Mouse (Mus musculus) MN1 (cell line): ENCODE results near the gene Utp18.
"Not testable (repeated sequence)": the region's sequence is repeated elsewhere in the genome, so short reads cannot be mapped to it uniquely, and the experiment has no call there.

ENCODE experiments used
- DNase-seq: peaks from one replicate; pipeline ENCODE4 v3.0.0-alpha.2; 2016; ENCODE audit warnings: low spot score

Utp18 gene

GRCm38 (mm10) chr11:93885572-93886410, at the start of gene Utp18, which contains the start of gene Mbtd1:
TSS of gene Utp18 (minus strand) at chr11:93885766.
TSS of gene Mbtd1 (plus strand) at chr11:93885852.
- DNase-seq, result peak; percentile 97

- no peak for DNase-seq
Observed at GRCm38 (mm10) chr11:93929106-93929505, 43.5 kb upstream of the Utp18 start.

DNA sequence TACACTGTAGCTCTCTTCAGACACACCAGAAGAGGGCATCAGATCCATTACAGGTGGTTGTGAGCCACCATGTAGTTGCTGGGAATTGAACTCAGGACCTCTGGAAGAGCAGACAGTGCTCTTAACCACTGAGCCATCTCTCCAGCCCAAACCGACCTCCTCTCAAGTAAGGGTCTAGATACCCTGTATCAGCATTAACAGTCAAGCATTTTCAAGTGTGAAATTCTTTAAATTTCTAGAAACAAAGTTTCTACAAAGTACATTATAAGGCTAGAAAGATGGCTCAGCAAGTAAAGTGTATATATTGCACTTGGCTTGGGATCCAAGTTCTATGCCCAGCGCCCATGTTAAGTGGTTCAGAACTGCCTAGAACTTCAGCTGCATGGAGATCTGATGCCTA, 29.5 kb upstream of the Utp18 start:
- DNase-seq, result not testable (repeated sequence)

DNA sequence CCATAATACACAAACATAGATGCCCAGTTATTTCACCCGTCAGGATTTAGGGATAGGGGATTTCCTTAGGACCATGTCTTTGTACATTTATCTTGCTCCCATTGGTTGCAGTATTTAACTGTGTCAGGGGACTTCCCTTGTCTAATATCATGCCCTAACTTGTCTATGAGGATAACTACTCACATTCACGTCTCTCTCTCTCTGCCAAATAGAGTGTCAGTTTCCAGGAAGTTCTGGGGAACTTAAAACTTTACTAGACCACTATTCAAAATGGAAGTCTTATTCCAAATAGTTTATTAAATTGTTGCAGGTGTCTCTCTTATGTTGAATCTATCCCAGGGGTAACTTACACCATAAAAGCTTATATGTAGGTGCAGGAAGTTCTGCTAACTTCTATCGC, 26.0 kb upstream of the Utp18 start:
- DNase-seq, result no peak

DNA sequence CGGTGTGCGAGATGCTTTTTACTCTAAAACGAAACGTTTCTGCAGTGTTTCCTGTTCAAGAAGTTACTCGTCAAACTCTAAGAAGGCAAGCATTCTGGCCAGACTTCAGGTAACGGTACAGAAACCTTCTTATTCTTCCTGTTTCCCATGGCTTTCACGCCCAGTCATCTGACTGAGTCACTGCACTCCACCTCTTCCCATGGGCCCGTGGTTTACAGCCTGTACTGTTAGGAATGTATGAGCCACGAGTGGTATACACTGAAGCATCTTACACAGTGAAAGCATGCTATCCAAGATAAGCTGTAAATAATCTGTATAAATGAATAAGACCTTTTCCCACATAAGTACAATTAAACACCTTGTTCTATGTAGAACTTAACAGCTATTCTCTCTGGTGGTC, 23.3 kb upstream of the Utp18 start:
- no peak for DNase-seq

- no peak for DNase-seq
Observed at GRCm38 (mm10) chr11:93907839-93908238, 22.3 kb upstream of the Utp18 start.

- DNase-seq, result no peak
Observed at GRCm38 (mm10) chr11:93906834-93907233, 21.3 kb upstream of the Utp18 start.

DNA sequence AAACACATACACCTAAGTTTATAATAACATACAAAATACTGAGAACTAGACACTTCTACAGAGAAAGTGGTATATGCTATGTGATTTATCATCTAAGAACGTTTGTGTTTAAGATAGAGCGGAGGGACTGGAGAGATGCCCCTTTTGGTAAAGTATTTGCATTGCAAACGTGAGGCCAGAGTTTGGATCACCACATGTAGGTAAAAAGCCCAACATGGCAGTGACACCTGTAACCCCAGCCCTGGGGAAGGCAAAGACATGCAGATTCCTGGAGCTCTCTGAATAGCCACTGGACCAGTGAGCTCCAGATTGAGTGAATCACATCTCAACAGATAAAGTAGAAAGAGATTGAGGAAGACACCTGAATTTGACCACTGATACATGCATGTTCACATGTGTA, 12.2 kb upstream of the Utp18 start:
- DNase-seq, result no peak

DNA sequence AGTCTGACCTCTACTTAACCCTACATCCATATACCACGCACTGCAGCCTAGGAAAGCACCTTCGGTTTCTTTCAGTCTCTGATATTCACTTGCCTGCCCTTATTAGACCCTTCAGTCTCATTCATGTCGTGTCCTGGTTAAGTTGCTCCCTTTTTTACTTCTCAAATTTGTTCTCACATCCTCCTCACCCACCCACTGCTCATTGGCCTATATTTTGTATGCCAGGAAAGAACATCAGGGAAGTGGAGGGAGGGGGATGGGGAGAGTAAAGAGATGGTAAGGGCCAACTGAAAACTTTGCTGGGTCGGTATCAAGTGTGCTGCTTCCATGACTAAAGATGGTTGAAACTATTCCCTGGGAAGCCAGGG, 1.5 kb upstream of the Utp18 start:
- DNase-seq, result no peak

- DNase-seq, result peak; percentile 20
Observed at GRCm38 (mm10) chr11:93886411-93887079, 979 bp upstream of the Utp18 start.

- peak; percentile 72 for DNase-seq
Observed at GRCm38 (mm10) chr11:93884901-93885571, 530 bp downstream of the Utp18 start.

GRCm38 (mm10) chr11:93884068-93884467, 1.5 kb downstream of the Utp18 start:
- DNase-seq, result no peak

DNA sequence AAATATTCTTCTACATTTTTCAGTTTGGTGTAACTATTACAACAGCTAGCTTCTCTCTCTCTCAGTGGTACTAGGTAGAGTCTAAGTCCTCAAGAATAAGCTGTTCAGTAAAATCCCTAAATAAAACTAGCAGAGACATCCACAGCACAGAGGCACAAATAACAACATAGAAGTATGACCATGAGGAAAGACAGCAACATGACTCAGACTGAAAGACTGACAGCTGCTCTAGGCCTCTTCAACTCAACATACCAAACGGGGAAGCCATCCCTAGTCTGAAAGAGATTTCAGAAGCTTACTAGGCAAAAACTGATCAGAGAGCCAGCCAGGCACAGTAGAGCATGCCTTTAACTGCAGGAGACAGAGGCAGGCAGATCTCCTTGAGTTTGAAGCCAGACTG, 22.9 kb downstream of the Utp18 start:
- DNase-seq, result no peak

DNA sequence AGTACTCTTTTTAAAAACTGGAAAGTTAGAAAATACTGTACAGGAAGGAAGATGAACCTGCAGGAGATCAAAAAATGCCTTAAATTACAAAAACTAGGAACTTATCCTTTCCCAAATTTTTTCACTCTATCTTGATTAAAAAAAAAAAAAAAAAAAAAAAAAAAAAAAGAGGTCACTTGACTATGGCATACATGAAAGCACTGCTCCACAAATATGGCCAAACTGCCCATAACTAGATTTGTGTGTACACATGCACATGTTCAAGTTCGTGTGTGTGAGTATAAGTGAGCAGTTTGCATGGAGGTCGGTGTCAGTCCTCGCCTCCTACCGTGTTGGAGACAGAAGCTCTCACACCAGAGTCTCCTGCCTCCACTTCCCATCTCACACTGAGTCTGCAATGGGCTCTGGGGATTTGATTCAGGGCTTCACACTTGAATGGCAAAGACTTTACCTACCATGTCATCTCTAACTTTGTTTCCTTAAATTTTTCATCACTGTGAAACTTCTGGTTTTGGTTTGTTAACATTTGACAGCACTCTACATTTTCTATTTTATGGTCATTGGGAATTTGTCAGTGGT, 23.4 kb downstream of the Utp18 start:
- no peak for DNase-seq

GRCm38 (mm10) chr11:93861193-93861592, 24.4 kb downstream of the Utp18 start:
- DNase-seq, result no peak

- DNase-seq, result no peak
Observed at GRCm38 (mm10) chr11:93860540-93861172, 24.9 kb downstream of the Utp18 start.

- DNase-seq, result peak; percentile 70
Observed at GRCm38 (mm10) chr11:93856284-93856955, 29.1 kb downstream of the Utp18 start.

DNA sequence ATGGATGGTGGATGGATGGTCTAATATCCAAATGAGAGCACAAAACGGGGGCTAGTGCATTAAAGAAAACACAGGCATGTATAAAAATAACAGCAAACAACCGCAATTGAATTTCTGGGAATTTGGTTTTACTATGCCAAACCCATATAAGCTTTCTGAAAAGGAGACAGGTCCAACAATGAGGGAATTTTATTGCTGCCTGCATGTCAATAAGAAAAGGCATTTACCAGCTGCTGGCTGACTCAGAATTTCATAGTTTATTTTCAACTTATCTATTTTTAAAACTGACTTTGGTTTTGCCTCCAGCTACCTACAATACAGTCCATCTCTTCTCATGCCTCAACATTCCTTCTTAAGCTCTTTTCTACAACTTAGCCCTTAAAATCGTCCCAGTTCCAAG, 33.0 kb downstream of the Utp18 start:
- no peak for DNase-seq

- DNase-seq, result no peak
Observed at GRCm38 (mm10) chr11:93847342-93847741, 38.2 kb downstream of the Utp18 start.

- no peak for DNase-seq
Observed at GRCm38 (mm10) chr11:93835800-93836199, 49.8 kb downstream of the Utp18 start.

DNA sequence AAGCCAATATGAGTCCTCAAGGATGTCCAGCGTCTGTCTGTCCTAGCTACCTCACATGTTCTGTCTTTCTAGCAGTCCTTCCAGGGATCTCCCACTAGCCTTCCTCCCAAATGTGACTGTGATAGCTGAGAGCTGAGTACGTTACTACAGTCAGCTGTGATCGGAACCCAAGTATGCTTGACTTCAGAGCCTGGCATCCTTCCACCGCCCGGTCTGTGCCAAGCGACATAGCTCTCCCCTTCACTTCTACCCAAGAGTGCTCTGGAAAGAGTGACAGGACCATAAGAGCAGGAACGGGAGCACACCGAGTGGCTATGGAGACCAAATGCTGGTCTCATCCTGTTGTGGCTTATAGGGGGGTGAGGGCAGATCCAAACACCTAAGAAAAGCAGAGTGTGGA, 55.6 kb downstream of the Utp18 start:
- DNase-seq, result no peak

DNA sequence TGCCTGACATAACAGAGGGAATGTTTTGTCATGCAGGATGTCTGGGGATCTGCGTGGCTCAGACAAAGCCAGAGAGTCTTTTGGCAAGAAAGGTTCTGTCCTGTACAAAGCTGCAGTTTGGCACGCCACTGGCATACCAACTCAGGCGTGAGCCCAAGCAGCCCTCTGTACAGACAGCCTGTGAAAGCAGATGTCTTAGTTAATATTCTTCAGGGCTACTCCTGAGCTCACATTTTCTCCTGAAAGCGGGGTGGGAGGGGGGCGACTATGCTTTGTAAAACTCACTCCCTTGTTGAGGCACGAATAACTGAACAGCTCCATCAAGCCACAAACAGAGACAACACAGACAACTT, 56.3 kb downstream of the Utp18 start:
- no peak for DNase-seq
